In genomic region chr19:55377465-55377864, GRCm38 (mm10) we compare ENCODE assay signal across 23 mouse cellular contexts.
"Had no signal": no experiment of that assay in that cellular context is flagged by ENCODE, and none has a peak within 500 bp of the region (broad histone marks: within the 10 kb centered on the region; RNA-seq: fewer than 3 reads in every experiment).

No protein-coding gene starts in this region.

- H3K9me3 ChIP-seq: heart, embryonic 10.5 days; heart, embryonic 12.5 days; hindbrain, embryonic 13.5 days; hindbrain, embryonic 15.5 days; kidney, embryonic 15.5 days; limb, embryonic 13.5 days had no signal

- H3K27me3 ChIP-seq: heart, embryonic 12.5 days; hindbrain, embryonic 13.5 days; hindbrain, embryonic 15.5 days; kidney, embryonic 15.5 days; limb, embryonic 13.5 days had no signal

- H3K9ac ChIP-seq: heart, embryonic 12.5 days; hindbrain, embryonic 13.5 days; hindbrain, embryonic 15.5 days; kidney, embryonic 15.5 days; limb, embryonic 13.5 days had no signal

- DNase-seq: gastrocnemius, adult 2 months; gastrocnemius, postnatal 10 days; gastrocnemius, postnatal 25 days; heart, adult 18-20 months; heart, postnatal 14 days; heart, postnatal 36 days; kidney, adult 11 months; kidney, adult 2 months; kidney, adult 9 months; kidney, postnatal 14 days; kidney, postnatal 36 days; layer of hippocampus, adult 9-11 months; layer of hippocampus, postnatal 36 days; left cerebral cortex, postnatal 4 days had no signal

- ATAC-seq: hindbrain, postnatal 0 days; intestine, embryonic 16.5 days had no signal

- H3K27ac ChIP-seq: gastrocnemius, adult 2 months; heart, embryonic 10.5 days; hindbrain, embryonic 13.5 days; hindbrain, embryonic 15.5 days; hindbrain, postnatal 0 days; kidney, embryonic 15.5 days; kidney, postnatal 0 days; limb, embryonic 13.5 days had no signal

- H3K4me3 ChIP-seq: gastrocnemius, adult 2 months; heart, embryonic 10.5 days; heart, embryonic 12.5 days; hindbrain, embryonic 13.5 days; hindbrain, embryonic 15.5 days; kidney, embryonic 15.5 days; limb, embryonic 13.5 days had no signal

- H3K36me3 ChIP-seq: heart, embryonic 10.5 days; heart, embryonic 12.5 days; hindbrain, embryonic 13.5 days; hindbrain, embryonic 15.5 days; kidney, embryonic 15.5 days; limb, embryonic 13.5 days had no signal

- H3K4me2 ChIP-seq: heart, embryonic 12.5 days; hindbrain, embryonic 13.5 days; hindbrain, embryonic 15.5 days; kidney, embryonic 15.5 days; limb, embryonic 13.5 days had no signal
